Mouse (Mus musculus) lung, postnatal 14 days (tissue): ENCODE results near the gene Slc4a4.

Source experiments
- DNase-seq: peaks from one replicate; pipeline ENCODE4 v3.0.0; 2021

Gene Slc4a4

DNA sequence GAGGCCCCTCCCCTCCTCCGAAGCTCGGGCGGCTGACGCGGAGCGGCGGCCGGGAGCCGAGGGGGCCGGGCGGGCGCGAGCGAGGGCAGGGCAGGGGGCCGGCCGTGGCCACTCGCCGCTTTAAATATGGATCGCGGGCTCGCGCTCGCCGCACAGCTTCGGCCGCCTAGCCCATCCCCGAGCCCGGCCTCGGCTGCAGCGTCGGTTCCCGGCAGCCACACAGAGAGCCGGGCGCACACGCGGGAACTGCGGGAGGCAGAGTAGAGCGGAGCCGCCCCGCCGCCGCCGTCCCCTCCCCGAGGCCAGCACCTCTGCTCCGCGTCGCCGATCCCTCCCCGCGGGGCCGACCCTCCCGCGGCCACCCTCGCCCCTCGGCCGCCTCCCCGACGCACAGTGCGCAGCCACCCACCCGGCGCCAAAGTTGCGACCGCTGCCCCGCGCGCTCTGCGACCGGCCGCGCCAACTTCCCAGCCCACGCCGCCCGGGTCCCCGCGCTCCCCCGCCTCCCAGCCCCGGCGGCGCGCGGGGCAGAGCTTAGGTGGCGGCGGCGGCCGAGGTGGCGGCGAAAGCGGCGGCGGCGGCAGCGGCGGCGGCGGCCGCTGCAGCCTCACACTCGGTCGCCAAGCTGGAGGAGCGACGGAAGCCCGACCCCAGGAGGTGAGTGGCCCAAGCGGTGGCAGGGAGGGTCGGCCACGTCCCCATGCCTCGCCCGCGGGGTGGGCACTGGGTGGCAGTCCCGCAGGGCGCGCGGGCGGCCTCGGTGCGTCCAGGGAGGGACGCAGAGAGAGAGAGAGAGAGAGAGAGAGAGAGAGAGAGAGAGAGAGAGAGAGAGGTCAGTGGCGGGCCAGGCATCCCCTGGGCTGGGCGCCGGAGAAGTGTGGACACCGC, at the start of gene Slc4a4:
TSS of gene Slc4a4 (plus strand) at position 151 of the 888 bp plus-strand sequence.
- peak; percentile 60 for DNase-seq

DNA sequence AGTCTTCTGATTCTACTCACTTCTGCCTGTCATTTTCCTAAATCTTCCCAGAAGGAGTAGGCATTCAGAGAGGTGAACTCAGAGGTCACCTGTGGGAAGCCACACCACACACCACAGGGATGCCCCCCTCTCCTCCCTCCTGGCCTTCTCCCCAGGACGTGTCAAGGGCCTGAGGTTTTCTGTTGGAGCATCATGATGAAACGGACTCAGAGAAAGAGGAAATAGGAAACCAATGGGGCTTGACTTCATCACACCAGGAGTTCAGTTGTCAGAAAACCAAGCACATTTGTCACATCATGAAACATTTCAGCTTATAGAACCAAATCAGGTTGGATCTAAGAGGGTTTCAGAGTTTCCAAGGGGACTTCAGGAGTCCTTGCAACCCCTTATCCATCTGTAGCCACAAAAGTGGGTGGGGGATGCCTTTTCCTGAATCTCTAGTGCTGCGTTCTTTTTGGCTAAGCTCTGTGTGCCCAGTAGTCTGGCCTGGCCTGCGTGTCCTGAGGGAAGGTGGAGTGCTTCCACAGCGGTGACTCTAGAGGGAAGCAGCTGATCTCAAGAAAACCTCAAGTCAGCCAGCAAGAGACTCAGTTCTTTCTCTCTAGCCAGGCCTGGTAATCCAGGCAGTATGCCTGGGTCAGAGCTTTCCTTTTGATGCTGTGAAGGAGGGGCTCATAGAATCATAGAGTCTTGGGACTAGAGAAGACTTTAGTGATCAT, 46.4 kb upstream of the Slc4a4 start:
- no peak for DNase-seq

DNA sequence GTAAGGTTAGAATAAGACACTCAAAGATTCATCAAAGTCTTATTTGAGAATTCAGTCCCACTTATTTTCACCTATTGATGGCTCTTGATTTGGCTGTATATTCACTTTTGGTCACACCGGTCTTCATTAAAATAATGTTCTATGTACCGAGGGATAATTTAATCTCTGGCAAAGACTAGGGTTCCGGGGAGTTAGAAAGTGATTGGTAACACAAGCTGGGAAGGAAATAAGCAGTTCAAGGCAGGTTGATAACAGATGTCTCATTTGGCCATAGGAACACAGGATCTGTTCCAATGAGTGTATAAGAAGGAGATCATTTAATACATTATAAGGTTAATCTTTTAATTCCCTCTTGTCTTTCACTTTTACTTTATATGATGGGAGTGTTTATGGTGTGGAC, 29.3 kb upstream of the Slc4a4 start:
- DNase-seq: no peak

DNA sequence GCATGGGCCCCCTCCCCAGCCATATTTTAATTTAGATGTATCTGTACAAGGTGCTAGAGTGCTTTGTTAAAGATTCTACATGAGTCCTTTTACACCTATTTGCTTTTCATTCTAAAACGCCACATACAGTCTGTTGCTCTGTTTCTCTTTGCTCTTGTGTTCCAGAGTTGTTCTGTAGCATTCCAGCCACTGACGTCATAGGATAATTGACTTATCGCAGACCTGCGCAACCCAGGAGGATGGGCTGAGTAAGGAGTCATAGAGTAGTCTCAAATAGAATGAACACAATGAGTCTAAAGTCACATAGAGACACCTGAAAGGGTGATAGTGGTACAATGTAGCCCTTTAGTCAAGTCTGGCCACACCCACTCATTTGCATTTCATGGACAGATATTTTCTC, 28.8 kb upstream of the Slc4a4 start:
- no peak for DNase-seq

DNA sequence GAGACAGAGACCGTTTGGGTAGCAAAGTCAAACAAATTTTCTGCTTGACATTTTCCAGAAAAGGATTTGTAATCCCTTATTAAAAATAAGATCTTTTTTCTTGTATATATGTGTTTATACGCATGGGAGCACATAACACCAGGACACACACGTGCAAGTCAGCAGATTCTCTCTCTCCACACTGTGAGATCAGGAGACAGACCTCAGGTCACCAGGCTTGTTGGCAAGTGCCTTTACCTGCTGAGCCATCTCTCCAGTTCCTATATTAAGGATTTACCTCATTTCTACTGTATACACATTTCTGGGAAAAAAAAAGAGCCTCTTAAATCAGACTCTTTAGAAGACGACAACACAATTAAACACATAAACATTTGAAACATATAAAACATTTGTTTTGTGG, 28.4 kb upstream of the Slc4a4 start:
- no peak for DNase-seq

DNA sequence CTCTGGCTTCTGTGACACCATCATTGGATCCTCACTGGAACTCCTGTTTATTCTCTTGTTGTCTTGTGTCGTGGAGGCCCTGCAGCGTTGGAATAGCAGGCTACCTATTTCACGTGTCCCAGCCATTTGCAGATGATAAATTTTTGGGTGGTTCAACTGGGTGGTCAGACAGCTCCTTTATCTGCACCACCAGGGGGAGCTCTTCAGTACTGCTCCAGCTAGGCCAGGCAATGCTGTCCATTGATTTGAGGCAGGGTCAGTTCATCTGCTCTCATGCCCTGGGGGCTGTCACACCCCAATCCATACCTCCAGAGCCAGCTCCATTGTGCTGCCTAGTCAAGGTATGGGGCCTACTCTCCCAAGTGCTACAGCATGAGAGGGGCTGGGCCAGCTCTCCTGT, 24.5 kb upstream of the Slc4a4 start:
- peak; percentile 51 for DNase-seq

DNA sequence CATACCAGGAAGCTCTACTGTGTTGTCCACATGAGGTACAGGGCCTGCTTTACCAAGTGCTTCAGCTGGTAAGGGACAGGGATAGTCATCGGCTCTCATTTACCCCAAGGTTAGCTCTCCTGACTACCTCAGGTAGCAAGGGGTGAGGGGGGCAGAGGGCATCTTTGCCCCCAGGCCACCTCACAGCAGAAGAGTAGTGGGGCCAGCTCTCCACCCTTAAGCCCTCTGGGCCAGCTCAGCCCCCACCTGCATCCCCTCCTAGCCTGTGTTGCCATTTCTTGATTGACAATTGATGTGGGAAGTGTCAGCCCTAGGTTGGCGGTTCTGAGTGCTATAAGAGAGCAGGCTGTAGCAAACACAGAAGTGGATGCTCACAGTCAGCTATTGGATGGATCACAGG, 23.8 kb upstream of the Slc4a4 start:
- DNase-seq: no peak

DNA sequence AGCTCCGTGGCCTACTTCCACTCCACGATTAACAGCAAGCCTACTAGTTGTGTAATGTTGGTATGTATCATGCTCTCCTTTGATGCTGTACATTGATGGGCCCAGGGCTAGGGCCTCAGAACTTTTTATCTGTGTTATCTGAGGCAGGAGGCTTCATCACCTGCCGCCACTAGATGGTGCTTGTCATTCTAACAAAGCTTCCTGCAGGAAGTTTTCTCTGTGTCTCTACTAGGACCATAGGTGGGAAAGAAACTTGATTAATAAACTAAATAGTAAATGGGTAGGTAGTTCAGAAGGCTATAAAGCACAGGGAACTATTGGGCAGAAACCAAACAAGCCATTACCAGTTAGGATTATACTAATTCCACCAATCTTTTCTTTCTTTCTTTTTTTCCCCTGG, 2.5 kb upstream of the Slc4a4 start:
- DNase-seq: peak; percentile 57

DNA sequence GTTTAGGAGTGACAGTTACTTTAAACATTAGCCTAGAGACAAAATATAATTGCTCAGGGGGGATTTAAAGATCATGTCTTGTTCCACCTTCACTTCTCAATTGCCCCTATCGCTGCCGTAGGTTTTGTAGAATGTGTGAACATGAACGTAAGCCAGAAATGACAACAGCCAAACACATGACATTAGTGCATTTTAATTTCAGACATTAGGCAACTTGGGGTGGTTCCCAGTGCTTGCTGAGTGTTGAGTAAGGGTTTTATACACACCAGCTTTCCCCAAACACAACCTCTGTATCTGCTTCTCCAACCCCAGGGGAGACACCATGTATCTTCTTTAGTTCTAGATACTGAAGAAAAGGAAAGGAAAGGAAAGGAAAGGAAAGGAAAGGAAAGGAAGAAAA, 1.1 kb upstream of the Slc4a4 start:
- peak; percentile 8 for DNase-seq

DNA sequence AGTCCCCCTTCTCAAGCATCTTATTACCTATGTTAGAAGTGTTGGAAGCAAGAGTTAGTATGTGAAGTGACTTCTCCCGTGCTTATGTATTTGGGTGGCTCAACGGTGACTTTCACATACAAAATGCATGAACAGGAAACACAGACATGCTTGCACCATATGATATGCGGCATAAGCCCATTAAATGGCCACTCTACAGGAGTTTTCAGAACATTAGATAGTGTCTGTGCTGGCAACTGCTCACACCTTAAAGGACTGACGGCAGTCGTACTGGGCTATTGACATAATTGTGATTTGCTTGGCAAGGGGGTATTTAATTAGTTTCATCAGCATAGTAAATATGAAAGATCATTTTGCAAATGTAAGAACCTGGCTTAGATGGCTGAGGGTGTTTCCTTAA, 674 bp upstream of the Slc4a4 start:
- DNase-seq: no peak

DNA sequence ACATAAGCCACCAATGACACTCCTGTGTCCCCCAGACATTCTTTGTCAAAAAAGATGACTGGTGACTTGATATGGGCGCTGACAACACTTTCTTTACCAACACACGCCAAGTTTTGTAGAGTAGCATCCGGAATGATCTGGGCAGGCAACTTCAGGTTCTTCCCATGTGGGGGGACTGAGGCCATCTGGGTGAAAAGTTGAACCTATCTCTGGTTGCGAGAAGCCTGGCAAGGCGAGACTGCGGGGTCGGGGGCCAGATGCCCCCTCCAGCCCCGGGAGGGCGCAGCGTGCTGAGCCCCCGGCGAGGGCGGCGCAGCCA, 310 bp upstream of the Slc4a4 start:
- no peak for DNase-seq

DNA sequence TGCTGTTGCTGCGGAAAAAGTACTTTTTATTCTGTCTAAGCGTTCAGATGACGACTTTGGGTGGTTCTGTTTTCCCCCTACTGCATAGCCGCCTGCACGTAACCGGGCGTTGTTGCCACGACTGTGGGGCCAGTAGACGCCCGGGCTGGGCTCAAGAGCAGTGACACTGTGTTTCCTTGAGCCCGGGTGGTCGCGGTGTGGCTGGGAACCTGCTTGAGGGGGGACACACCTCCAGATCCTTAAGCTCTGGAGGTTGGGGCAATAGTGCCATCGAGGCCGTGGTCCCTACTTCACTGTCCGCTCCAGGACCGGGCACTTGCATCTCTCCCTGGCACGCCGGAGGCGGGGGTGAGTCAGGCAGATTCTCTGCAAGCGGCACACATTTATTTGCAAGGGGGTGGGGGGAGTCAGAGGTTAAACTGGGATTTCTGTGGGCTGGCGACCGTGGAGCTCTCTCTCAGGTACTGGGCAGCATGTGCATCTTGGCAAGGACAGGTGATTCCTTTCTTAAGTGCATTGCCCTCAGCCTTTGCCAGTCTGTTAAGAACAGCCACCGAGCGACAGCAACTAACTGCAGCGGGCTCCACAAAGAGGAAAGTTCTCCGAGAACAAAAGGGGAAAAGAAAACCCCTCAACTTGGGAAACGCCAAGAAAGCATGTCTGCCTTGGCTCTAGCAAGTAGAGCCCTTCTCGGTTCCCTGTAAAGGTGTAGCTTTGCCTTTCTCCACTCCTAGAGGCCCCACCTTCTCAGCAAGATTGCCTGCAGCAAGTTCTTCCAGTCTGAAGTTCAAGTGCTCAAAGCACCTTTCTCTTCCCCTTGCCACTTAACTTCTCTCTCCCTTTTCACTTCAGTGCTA, 1.2 kb downstream of the Slc4a4 start:
- peak; percentile 18 for DNase-seq

DNA sequence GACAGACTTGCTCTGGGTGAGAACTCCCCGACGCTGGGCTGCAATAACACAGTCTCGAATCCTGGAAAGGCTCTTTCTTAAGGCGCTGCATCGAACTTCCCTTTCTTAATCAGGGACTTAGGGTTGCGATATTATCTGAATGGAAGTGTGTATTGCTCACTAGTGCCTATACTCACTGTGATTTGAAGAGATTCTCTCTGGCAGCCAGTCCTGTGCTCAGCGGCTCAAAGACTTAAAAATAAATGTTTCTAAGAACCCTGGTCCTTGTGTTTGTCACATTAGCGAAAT, 1.7 kb downstream of the Slc4a4 start:
- no peak for DNase-seq

DNA sequence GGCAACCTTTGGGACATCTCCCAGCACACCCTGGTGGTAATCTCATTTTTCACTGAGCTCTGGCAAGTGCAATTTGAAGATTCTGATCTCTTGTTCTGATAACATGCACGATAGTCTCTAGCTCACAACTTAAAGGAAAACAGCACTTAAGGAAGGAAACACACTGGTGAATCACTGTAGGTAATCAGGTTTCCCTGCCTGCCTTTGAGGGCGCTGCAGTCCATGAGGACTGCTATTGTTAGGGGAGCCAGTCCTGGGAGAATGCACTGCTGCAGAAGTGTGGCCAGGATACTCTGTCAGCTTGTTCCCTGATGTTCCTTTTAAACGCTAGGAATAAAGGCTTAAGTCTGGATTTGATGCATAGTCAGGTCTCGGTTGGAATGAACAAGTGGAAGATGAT, 2.7 kb downstream of the Slc4a4 start:
- no peak for DNase-seq

DNA sequence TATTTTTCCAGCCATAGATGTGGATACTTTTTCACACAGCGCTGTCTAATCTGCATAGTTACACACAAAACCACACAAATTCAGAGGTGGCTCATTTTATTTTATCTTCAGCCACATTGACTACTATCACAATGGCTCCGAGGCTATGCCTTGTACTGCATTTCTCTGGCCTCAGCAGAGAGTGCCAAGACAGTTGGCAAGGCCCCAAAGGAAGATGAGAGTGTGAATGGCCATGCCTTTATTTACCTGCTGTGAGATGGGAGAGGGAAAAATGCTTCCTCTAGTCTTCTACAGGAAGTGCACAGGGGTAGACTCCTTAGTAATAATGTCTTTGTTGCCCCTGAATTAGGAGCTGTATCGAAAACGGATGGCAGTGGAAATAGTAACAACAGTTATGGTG, 3.5 kb downstream of the Slc4a4 start:
- DNase-seq: no peak

DNA sequence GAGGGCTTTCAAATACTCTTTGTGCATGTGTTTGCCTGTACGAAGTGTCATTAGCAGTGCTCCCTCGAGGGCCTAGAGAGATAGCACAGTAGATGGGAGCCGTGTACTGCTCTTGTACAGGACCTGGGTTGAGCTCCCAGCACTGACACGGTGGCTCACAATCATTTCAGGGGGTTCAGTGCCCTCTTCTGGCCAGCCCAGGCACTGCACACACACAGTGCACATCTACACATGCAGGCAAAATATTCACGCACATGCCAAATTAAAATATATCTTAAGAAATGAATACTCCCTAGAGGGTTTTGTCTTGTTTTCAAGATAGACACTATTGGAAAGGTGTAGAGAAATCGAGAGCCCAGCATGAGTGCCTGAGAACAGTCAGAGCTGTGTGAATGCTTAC, 10.0 kb downstream of the Slc4a4 start:
- DNase-seq: no peak

DNA sequence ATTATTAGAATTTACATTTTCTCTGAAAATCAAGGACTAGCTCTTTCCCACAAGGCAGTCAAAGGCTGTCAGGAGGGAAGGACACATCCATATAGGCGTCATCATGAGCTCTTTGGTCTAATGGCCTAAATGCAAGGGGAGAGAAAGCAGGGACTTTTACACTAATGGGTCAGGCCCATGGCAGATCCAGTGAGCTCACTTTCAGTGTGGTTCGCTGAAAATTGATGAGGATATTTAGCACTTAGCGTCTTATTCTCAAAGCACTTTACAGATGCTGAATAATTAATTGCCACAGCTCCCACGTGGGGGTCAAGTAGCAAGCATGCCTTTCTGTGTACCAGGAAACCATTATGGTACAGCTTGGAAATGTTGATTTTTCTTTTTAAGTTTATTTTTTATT, 16.5 kb downstream of the Slc4a4 start:
- no peak for DNase-seq

DNA sequence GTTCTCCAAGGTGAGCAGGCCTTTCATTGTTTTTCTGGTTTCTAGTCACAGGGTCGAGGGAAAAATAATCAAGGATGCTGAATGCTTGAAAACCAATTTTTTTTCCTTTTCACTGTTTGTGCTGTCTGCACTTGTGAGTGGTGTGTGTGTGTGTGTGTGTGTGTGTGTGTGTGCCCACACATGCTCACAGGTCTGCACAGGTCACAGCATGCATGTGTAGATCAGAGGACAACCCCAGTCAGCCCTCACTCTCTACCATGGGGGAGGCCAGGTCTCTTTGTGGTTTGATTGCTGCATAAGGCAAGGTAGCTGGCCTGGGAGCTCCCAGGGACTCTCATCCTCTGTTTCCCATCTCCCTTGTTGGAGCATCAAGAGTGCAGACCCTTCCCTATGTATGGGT, 16.9 kb downstream of the Slc4a4 start:
- DNase-seq: no peak

DNA sequence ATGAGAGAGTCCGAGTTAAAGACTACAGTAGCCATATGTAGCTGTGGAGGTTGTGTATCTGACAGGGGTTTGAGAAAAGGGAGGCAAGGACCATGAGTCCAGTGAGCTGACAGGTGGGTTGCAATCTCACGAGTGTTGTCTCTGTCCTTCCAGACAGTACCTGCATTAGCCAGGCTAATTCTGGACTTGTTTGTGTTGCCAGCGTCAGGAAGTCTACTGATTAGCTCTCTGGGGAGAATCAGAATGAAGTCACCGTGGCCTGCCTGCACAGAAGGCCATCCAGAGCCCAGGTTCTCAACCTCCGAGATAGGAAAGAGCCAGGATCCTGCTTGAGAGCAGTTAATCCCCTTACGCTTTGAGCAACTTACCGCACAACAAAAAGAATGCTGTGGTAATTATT, 18.2 kb downstream of the Slc4a4 start:
- DNase-seq: no peak

DNA sequence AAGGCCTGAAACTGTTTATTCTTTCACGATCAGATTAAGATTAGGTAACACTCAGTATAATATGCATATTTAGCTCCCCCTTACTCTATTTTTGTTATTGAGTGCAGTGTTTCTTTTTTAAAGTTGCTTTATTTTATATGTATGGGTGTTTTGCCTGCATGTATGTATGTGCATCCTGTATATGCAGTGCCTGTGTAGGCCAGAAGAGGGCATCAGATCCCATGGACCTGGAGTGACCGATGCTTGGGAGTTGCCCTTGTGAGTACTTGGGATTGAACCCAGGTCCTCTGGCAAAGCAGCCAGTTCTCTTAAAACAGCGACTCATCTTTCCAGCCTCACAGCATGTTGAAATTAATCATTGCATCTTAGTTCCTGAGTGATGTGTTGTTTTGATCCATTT, 21.0 kb downstream of the Slc4a4 start:
- DNase-seq: no peak

DNA sequence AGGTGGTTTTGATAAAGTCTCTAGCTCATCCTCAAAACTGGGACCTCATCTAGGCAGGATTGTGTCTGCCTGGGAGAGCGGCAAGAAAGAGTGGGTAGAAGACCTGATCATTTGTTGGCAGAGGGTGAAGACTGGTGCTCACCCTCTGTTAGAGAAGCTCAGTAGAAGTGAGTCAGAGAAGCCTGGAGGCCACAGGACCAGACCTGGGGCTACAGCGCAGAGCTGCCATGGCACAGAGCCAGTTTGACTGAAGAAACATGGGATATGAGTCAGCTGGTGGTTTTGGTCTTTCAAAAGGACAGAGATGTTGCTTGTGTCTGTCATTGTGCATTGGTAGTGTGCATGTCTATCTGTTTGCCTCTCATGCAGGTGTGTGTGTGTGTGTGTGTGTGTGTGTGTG, 26.0 kb downstream of the Slc4a4 start:
- peak; percentile 44 for DNase-seq

DNA sequence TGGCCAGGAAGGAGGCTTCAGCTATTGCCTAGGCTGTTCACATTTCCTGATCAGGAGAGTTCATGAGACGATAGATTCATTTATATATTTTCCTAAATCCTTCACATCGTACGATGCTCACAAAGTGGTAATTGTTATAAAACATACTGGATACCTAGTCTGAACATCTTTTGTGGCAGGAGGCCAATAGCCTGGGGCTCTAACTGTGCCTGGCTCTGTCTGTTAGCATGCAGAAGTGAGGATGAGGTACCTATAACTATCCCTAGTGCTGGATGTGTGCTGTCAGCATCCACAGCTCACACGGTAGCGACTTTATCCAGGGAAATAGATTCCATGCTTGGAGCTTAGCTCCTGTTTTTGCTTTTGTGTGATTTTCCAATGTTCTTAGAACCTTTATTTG, 28.5 kb downstream of the Slc4a4 start:
- no peak for DNase-seq

DNA sequence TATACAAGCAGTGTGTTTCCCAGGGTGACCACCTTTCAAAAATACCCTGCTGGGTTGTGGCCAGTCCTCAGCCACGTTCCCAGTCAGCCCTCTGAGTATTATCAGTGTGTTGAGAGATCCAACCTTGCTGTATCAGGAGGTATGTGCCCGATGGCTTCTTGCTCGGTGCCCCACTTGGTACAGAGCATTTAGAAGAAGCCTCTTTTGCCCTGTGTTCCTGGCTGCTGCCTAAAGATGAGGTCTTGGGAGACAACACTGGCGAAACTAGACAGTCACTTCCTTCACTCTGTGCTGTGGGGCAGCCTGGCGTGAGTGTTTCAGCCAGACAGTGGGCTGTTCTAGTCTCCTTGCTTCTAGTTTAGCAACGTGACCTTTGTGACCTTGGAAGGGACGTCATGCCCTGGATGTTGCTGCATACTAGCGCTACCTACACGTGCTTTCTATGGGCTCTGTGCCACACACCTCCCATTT, 29.9 kb downstream of the Slc4a4 start:
- DNase-seq: no peak

DNA sequence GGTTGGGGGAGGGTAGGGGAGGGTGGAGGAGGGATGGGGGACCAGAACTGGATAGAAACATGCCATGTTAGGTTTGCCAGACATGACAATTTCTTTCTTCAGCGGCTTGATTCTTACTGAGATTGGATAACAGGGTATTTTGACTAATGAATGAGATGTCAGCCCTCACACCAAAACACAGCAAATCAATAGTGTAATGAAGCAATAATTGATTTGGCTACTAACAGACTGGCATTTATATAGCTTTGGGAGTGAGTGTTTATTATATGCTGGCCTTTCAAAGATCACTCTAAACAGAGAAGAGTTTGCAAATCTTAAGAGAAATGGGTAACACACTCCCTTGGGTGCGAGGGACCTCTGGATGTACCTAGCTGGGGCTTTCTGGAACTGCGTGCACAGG, 30.6 kb downstream of the Slc4a4 start:
- no peak for DNase-seq
